Mouse (Mus musculus): Measurements from ENCODE around the gene Catsperg1. TPM values are rescaled to one million over a fixed set of nuclear protein-coding genes. Genes with fewer than 3 reads are reported as not detected.
A peak's percentile ranks its signal among the peaks of the same experiment; 100 is the strongest.
"Not testable (repeated sequence)": the region's sequence is repeated elsewhere in the genome, so short reads cannot be mapped to it uniquely, and the experiment has no call there.

Gene Catsperg1
- polyA plus RNA-seq, 1 experiment from 2014 or later, result 3.8 TPM

DNA sequence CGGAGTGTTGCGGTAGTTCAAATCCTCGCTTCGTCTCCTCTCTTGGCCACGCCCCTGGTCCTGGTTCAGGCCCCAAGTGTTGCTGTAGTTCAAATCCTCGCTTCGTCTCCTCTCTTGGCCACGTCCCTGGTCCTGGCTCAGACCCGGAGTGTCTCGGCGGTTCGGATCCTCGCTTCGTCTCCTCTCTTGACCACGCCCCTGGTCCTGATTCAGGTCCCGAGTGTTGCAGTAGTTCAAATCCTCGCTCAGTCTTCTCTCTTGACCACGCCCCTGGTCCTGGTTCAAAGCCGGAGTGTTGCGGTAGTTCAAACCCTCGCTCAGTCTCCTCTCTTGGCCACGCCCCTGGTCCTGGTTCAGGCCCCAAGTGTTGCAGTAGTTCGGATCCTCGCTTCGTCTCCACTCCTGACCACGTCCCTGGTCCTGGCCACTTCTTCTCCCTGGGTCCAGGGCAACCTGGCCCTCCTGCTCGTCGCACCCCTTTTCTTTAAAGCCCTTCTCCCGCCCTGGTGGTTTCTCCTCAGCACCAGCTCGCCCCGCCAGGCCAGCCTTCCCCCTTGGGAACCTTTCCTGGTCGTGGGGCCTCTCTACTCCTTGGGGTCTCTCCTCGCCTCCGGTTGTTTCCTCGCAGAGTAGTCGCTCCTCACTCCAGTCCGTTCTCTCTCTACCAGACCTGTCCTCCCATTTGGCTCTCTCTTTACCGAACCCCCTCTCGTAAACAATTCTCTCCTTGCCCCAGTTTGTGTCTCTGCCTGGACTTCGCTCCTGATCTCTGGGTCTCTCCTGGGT is 867 bp downstream of the Catsperg1 start:
- not testable (repeated sequence) for H3K4me1 ChIP-seq (ENCODE audit: control insufficient read depth, insufficient read depth, low read length); H3K27me3 ChIP-seq (ENCODE audit: control insufficient read depth, insufficient read depth, low read length); H3K27ac ChIP-seq (ENCODE audit: low read depth, low read length); H3K9ac ChIP-seq (replicated peaks; ENCODE audit: low read depth, low read length); H3K9me3 ChIP-seq (ENCODE audit: control insufficient read depth, low read length); ATAC-seq (ENCODE audit: low read depth); H3K4me3 ChIP-seq (ENCODE audit: low read depth, low read length); H3K36me3 ChIP-seq (ENCODE audit: control insufficient read depth, insufficient read depth, low read length)
- 18% methylated on average over 40 of the region's 40 CpGs for WGBS
- H3K4me2 ChIP-seq (ENCODE audit: low read depth, low read length), result peak overlapping the region; percentile 38; the same call in 1 of the 2 replicates

- Histone ChIP-seq H3K9ac (replicated peaks; ENCODE audit: low read depth, low read length) (no peak overlapping the region), H3K27ac (ENCODE audit: low read depth, low read length) (no peak overlapping the region), H3K4me2 (ENCODE audit: low read depth, low read length) (peak overlapping the region; percentile 39; the same call in 1 of the 2 replicates), H3K36me3 (ENCODE audit: control insufficient read depth, insufficient read depth, low read length) (no peaks in the 10 kb centered on the region), H3K9me3 (ENCODE audit: control insufficient read depth, low read length) (no peaks in the 10 kb centered on the region), H3K4me1 (ENCODE audit: control insufficient read depth, insufficient read depth, low read length) (no peaks in the 10 kb centered on the region), H3K27me3 (ENCODE audit: control insufficient read depth, insufficient read depth, low read length) (no peaks in the 10 kb centered on the region), H3K4me3 (ENCODE audit: low read depth, low read length) (0 out of 2 replicates have a peak overlapping the region, but pooled peaks have one; percentile 23)
- ATAC-seq (ENCODE audit: low read depth), result no peak
- WGBS, result 9% methylated on average over 26 of the region's 26 CpGs
Observed at GRCm38 (mm10) chr7:29212199-29212765, 1.6 kb downstream of the Catsperg1 start.

GRCm38 (mm10) chr7:29211415-29212198 is 2.2 kb downstream of the Catsperg1 start:
- Histone ChIP-seq H3K36me3 (ENCODE audit: control insufficient read depth, insufficient read depth, low read length) (no peaks in the 10 kb centered on the region), H3K27me3 (ENCODE audit: control insufficient read depth, insufficient read depth, low read length) (no peaks in the 10 kb centered on the region), H3K4me1 (ENCODE audit: control insufficient read depth, insufficient read depth, low read length) (no peaks in the 10 kb centered on the region), H3K4me2 (ENCODE audit: low read depth, low read length) (peak overlapping the region; percentile 39), H3K4me3 (ENCODE audit: low read depth, low read length) (peak overlapping the region; percentile 23), H3K9me3 (ENCODE audit: control insufficient read depth, low read length) (no peaks in the 10 kb centered on the region), H3K9ac (replicated peaks; ENCODE audit: low read depth, low read length) (no peak overlapping the region), H3K27ac (ENCODE audit: low read depth, low read length) (no peak overlapping the region)
- ATAC-seq (ENCODE audit: low read depth), result peak; percentile 45; the same call in 1 of the 2 replicates
- WGBS, result 5% methylated on average over 34 of the region's 34 CpGs

- Histone ChIP-seq H3K4me3 (ENCODE audit: low read depth, low read length) (peak overlapping the region; percentile 23), H3K4me2 (ENCODE audit: low read depth, low read length) (peak overlapping the region; percentile 39)
- H3K36me3 ChIP-seq (ENCODE audit: control insufficient read depth, insufficient read depth, low read length); H3K9ac ChIP-seq (replicated peaks; ENCODE audit: low read depth, low read length); ATAC-seq (ENCODE audit: low read depth); H3K4me1 ChIP-seq (ENCODE audit: control insufficient read depth, insufficient read depth, low read length); H3K9me3 ChIP-seq (ENCODE audit: control insufficient read depth, low read length); H3K27ac ChIP-seq (ENCODE audit: low read depth, low read length); H3K27me3 ChIP-seq (ENCODE audit: control insufficient read depth, insufficient read depth, low read length): not testable (repeated sequence)
- 28% methylated on average over 15 of the region's 15 CpGs for WGBS
Observed at GRCm38 (mm10) chr7:29211013-29211412, 2.8 kb downstream of the Catsperg1 start.

DNA sequence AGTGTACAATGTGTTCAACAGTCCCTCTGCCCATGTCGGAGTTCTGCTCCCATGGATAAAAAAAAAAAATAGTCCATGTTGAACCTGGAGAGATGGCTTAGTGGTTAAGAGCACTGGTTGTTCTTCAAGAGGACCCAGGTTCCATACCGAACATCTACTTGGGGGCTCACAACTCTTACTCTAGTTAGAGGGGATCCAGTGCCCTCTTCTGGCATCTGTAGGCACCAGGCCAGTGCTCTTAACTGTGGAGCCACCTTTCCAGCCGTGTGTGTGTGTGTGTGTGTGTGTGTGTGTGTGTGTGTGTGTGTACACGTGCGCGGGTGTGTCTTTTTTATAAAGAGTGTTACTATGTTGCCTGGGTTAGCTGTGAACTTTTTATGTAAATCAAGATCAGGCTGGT is 11.3 kb downstream of the Catsperg1 start:
- Histone ChIP-seq H3K27ac (ENCODE audit: low read depth, low read length) (no peak overlapping the region), H3K9me3 (ENCODE audit: control insufficient read depth, low read length) (no peaks in the 10 kb centered on the region), H3K4me3 (ENCODE audit: low read depth, low read length) (no peak overlapping the region), H3K4me1 (ENCODE audit: control insufficient read depth, insufficient read depth, low read length) (no peaks in the 10 kb centered on the region), H3K4me2 (ENCODE audit: low read depth, low read length) (no peak overlapping the region), H3K36me3 (ENCODE audit: control insufficient read depth, insufficient read depth, low read length) (no peaks in the 10 kb centered on the region), H3K27me3 (ENCODE audit: control insufficient read depth, insufficient read depth, low read length) (no peaks in the 10 kb centered on the region), H3K9ac (replicated peaks; ENCODE audit: low read depth, low read length) (no peak overlapping the region)
- no peak for ATAC-seq (ENCODE audit: low read depth)
- WGBS, result 88% methylated on average over 6 of the region's 6 CpGs

GRCm38 (mm10) chr7:29194230-29194629 is 19.6 kb downstream of the Catsperg1 start:
- not testable (repeated sequence) for H3K27me3 ChIP-seq (ENCODE audit: control insufficient read depth, insufficient read depth, low read length); H3K4me2 ChIP-seq (ENCODE audit: low read depth, low read length); H3K9ac ChIP-seq (replicated peaks; ENCODE audit: low read depth, low read length); H3K27ac ChIP-seq (ENCODE audit: low read depth, low read length); H3K4me3 ChIP-seq (ENCODE audit: low read depth, low read length); H3K9me3 ChIP-seq (ENCODE audit: control insufficient read depth, low read length); ATAC-seq (ENCODE audit: low read depth); H3K36me3 ChIP-seq (ENCODE audit: control insufficient read depth, insufficient read depth, low read length); H3K4me1 ChIP-seq (ENCODE audit: control insufficient read depth, insufficient read depth, low read length)
- WGBS, result 100% methylated on average over 1 of the region's 1 CpGs

- H3K4me3 ChIP-seq (ENCODE audit: low read depth, low read length); H3K9ac ChIP-seq (replicated peaks; ENCODE audit: low read depth, low read length); H3K27me3 ChIP-seq (ENCODE audit: control insufficient read depth, insufficient read depth, low read length); H3K9me3 ChIP-seq (ENCODE audit: control insufficient read depth, low read length); H3K36me3 ChIP-seq (ENCODE audit: control insufficient read depth, insufficient read depth, low read length); ATAC-seq (ENCODE audit: low read depth): not testable (repeated sequence)
- peak overlapping the region; percentile 32; the same call in 1 of the 2 replicates for H3K4me2 ChIP-seq (ENCODE audit: low read depth, low read length)
- 88% methylated on average over 4 of the region's 4 CpGs for WGBS
- H3K27ac ChIP-seq (ENCODE audit: low read depth, low read length), result peak overlapping the region; percentile 73; the same call in 1 of the 2 replicates
- H3K4me1 ChIP-seq (ENCODE audit: control insufficient read depth, insufficient read depth, low read length), result peaks cover 13% of the 10 kb centered on the region
Observed at GRCm38 (mm10) chr7:29181323-29181722, 32.5 kb downstream of the Catsperg1 start.

- 45% methylated on average over 5 of the region's 5 CpGs for WGBS
- Histone ChIP-seq H3K4me3 (ENCODE audit: low read depth, low read length) (peak overlapping the region; percentile 50), H3K9me3 (ENCODE audit: control insufficient read depth, low read length) (no peaks in the 10 kb centered on the region), H3K27ac (ENCODE audit: low read depth, low read length) (peak overlapping the region; percentile 73), H3K27me3 (ENCODE audit: control insufficient read depth, insufficient read depth, low read length) (no peaks in the 10 kb centered on the region), H3K4me1 (ENCODE audit: control insufficient read depth, insufficient read depth, low read length) (peaks cover 13% of the 10 kb centered on the region), H3K9ac (replicated peaks; ENCODE audit: low read depth, low read length) (no peak overlapping the region; the same call in 1 of the 2 replicates), H3K4me2 (ENCODE audit: low read depth, low read length) (peak overlapping the region; percentile 32), H3K36me3 (ENCODE audit: control insufficient read depth, insufficient read depth, low read length) (peaks cover 4% of the 10 kb centered on the region; the same call in 1 of the 2 replicates)
- ATAC-seq (ENCODE audit: low read depth), result no peak; the same call in 1 of the 2 replicates
Observed at GRCm38 (mm10) chr7:29180854-29181236, 33.0 kb downstream of the Catsperg1 start.

Measured in neural tube, embryonic 14.5 days (tissue).